Mouse (Mus musculus) spleen, adult 18-20 months (tissue): ENCODE measurements around the gene Tubg2.
"Not testable (repeated sequence)": the region's sequence is repeated elsewhere in the genome, so short reads cannot be mapped to it uniquely, and the experiment has no call there.

Source experiments
- DNase-seq, 2 experiments: peaks; one replicate each; pipeline ENCODE4 v3.0.0; 2022; ENCODE audit warnings: mixed read lengths in 2 of 2

Tubg2 gene

DNA sequence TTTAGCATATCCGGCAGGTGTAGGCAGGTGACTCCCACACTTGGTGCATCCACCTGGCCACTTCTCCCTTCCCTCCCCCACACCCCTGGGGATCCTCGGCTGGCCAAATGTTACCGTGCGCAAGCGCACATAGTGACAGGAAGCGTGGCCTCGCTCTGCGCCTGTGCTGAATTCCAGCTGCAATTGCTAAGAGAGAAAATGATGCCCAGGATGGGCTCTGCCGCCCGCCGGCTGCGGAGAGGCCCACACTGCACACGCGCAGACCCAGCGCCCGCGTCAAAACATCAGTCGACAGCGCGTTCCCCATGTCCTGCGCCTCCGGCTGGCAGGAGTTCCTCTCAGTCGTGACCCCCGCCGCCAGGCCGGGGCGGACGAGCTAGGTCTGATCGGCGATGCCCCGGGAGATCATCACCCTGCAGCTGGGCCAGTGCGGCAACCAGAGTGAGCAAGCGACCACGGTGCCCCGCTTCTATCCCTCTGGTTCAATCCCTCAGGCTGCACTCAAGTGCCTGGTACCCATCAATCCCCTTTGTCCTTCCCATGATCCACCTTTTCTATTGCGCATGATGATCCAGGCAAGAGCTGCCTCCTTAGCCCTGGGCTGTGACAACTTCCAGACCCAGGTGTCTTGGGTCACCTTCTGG lies at the start of gene Tubg2:
TSS of gene Tubg2 (plus strand) at position 180 of the 644 bp plus-strand sequence.
- DNase-seq: peak; percentile 65 to 66

DNA sequence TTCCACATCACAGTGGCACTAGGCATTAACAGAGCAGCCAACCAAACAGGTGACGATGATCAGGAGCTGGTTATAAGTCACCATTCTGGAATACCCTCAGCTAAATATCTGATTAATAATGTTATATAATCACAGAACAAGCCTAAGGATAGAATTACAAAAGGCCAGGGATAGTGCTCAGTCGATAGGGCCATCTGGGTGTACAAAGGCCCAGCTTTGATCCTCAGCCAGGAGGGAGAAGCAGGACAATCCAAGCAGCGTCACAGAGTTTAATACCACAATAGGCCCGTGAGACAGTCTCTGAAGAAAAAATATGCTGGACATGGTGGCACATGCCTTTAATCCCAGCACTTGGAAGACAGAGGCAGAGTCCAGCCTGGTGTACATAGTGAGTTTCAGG lies 46.4 kb upstream of the Tubg2 start:
- DNase-seq: no peak

DNA sequence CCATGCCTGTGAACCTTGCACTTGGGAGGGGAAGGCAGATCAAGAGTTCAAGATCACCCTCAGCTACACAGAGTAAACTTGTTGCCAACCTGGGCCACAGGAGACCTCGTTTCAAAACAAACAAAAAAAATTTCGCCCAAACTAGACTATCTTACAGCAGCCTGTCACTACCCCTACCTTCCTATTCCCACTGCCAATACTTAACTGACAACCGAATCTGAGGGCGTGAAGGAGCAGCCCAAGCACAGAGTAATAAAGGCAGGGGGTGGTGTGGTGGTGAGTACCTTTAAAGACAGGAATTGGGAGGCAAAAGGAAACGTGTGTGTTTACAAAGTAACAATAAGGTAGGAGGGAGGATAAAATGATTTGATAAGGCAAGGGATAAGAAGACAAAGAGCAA lies 45.0 kb upstream of the Tubg2 start:
- no peak for DNase-seq

DNA sequence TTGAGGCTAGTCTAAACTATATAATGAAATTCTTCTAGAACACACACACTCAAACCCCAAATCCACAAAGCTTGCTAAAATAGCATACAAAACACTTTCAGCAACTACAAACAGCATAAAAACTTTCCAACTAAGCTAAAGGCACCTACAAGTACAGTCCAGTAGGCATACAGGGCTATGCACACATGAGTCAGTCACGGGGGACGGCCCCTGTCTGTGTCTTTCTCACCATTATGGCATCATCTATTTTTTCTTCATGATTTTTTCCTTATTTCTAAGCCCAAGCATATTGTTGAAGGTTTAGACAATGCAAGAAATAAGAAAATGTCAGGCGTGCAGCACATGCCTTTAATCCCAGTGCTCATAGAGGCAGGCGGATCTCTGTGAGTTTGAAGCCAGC lies 44.5 kb upstream of the Tubg2 start:
- no peak for DNase-seq

DNA sequence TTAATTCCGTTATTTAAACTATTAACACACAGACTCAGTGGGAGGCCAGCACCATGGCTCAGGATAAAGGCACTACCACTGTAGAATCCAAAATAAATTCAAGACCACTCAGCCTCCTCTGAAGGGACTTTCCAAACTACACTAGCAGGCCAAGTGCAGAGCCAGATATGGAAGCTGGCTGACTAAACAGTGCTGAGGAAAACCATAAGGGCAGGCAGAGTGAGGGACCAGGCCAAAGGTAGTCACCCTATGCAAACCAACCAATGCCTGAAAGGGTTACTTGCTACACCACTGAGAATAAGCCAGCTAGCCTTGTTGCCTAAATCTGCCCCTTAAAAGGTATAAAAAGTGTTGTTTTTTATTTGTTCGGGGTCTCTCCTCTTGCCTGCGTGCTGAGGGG lies 43.5 kb upstream of the Tubg2 start:
- DNase-seq: no peak

DNA sequence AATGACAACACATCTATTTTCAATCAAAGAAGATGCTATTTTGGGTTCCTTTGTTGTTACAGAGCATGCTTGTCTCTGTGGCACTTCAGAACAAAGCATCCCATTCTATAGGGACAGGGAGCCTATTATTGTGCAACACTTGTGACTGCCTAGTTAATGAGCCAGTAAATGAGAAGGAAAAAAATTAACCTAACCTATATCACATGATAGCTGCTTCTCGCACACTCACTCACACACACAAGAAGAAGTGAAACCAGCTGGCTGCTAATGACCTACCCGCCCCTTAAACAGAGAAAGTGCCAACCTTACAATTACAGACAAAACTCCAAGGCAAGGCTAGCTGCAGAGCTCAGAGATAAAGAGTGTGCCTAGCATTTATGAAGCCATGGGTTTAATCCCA lies 40.1 kb upstream of the Tubg2 start:
- DNase-seq: peak in 1 of 2 experiments; percentile 18

DNA sequence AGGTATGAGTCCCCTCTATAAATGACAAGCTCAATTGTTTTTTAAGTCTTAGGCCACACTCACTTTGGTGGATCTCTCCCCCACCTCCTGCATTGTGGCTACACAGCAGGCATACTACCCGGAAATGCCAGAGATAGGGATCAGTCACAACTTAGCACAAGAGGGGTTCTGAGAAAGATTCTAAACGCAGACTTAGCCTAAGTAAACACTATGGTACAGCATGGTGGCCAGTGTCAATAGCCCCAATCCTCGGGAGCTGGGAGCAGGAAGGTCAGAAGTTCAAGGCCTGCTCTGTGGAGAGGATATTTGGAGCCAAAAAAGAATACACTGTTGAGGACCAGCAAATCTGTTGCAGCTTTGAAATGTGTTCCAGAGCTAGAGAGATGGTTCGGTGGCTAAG lies 37.6 kb upstream of the Tubg2 start:
- DNase-seq: no peak

DNA sequence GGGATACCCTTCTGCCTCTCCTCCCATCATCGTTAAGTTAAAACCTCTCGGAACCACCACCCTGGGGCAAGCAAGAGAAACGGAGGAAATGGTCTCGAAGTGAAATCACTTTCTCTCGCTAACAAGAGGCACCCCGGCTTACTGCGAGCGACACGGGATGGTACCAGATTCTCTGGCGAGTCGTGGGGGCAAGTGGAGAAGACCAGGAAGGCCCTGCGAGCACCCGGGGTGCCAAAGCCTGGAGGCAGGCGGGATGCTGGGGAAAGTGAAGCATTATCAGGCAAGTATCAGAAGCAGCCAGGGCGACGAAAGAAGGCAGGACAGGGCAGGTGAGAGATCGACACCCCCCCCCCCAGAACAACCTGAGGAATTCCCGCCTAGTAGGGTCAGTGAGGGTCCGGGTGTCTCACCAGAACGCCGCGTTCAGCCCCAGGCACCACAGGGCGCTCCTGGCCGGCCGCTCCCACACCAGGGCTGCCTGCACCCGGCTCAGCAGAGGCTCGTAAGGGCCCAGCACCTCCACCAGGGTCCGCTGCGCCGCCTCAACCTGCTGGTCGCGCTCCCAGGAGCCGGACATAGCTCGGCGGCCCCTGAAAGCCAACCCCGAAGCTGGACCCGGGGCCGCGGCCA lies 36.5 kb upstream of the Tubg2 start:
- DNase-seq: no peak

DNA sequence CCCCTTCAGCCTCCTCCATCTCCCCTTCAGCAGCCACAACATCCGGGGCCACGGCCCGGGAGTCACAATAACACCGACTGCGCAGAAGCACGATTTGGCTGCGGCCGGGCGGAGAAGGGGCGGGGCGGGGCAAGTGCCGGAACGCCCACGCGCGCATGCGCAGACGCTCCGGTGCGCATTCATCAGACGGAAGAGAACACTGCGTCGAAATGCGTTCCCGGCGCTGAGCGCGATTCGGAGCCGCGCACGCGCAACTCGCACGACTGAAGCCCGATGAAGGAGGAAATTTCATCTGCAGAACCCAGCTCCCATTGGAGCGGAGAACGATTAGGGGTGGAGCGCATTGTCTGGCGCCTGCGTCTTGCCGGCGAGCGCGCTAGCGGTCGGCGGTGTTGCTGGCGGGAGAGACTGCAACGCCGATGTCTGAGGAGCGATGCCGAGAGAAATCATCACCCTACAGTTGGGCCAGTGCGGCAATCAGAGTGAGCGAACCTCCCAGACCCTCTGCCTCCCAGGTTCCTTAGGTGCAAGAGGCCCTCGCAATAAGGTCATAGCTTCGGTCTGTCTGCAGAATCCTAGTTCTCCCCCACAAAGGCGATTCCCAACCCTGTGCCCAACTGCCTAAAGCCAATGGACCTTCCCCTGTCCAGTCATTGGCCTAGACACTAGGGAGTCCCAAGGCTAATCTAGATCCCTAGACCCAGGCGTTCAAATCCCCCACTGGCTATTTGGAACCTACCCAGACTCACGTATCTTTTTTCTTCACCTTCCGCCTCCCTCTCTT lies 35.8 kb upstream of the Tubg2 start, which contains the start of the genes Retreg3 and Tubg1:
TSS of gene Retreg3 (minus strand) at position 133 of the 784 bp plus-strand sequence.
TSS of gene Tubg1 (plus strand) at position 178 of the 784 bp plus-strand sequence.
- peak; percentile 99 for DNase-seq

DNA sequence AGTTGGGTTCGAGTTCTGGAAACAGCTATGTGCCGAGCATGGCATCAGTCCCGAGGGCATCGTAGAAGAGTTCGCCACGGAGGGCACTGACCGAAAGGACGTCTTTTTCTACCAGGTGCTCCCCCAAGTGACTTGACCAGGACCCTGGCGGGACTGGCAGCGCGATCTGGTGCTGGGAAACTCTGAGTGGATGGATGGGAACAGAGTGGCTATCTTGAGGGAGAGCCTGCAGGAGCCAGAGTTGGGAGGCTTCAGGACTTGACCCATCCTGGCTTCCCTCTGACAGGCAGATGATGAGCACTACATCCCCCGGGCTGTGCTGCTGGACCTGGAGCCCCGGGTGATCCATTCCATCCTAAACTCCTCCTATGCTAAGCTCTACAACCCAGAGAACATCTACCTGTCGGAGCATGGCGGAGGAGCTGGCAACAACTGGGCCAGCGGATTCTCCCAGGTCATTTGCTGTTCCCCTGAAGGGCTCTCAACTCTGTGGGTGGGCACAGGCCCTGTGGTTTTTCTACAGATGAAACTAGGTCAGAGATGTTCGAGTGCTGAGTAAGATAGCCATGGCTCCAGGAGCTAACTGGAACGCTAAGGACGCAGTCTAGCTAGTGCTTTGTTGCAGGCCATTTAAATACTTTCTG lies 35.0 kb upstream of the Tubg2 start:
- peak in 1 of 2 experiments; percentile 19 for DNase-seq

DNA sequence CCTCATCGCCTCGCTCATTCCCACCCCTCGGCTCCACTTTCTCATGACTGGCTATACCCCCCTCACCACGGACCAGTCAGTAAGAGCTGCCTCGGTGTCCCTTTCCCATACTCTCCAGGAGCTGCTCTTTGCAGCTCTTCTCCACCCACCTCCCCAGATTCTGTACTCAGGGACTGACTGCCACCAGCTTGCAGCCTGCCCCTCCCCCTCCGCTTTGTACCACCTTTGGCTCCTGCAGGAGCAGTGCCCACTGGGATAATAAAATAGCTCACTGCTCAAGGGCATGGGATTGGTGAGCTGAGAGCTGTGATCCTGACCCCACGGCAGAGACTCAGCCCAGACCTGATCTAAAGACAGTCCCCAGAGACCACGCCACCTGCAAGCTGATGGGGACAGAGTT lies 31.2 kb upstream of the Tubg2 start:
- not testable (repeated sequence) for DNase-seq

DNA sequence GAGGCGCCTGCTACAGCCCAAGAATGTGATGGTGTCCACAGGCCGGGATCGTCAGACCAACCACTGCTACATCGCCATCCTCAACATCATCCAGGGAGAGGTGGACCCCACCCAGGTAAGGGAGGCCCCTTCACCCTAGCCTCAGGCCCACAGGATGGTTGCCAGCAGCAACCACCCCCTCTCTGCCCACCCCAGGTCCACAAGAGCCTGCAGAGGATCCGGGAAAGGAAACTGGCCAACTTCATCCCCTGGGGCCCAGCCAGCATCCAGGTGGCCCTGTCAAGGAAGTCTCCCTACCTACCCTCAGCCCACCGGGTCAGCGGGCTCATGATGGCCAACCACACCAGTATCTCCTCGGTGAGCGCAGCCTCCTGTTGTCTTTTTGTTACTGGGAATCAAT lies 30.7 kb upstream of the Tubg2 start:
- not testable (repeated sequence) for DNase-seq

DNA sequence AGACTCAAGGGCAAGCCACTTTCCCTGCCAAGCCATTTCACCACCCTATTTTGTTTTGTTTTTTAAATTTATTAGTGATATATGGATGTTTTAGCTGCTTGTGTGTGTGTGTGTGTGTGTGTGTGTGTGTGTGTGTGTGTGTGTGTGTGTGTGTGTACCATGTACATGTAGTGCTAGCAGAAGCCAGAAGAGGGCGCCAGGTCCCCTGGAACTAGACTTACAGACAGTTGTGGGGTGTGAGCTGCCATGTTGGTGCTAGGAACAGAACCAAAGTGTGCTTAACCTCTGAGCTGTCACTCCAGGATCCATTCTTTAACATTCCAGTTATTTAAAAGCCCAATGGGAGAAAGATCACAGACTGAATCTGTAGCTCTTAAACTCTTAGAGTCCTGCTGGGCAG lies 28.6 kb upstream of the Tubg2 start:
- no peak for DNase-seq

DNA sequence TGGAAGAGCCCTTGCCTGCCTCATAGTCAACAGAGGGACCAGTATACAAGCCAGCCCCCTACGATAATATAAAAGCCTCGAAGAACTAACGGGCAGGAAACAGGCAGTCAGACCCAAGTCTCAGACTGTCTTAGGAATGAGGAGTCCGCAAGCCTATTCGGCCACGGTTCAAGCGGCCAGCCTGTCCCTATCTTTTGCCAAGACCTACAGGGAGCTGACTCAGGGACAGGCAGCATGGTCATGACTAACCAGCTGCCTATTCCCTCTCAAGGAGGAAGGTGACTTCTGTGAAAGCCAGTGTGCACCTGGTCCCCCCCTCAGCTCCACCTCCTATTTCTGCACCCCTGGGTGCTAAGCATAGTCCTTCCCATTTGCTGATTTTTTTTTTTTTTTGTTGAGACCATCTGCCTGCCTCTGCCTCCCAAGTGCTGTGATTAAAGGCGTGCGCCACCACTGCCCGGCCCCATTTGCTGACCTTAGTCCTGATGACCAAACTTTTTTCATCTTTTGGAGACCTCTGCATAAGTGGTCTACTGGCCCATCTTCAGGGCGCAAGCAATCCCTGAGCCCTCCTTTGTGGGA lies 26.6 kb upstream of the Tubg2 start:
- no peak for DNase-seq

DNA sequence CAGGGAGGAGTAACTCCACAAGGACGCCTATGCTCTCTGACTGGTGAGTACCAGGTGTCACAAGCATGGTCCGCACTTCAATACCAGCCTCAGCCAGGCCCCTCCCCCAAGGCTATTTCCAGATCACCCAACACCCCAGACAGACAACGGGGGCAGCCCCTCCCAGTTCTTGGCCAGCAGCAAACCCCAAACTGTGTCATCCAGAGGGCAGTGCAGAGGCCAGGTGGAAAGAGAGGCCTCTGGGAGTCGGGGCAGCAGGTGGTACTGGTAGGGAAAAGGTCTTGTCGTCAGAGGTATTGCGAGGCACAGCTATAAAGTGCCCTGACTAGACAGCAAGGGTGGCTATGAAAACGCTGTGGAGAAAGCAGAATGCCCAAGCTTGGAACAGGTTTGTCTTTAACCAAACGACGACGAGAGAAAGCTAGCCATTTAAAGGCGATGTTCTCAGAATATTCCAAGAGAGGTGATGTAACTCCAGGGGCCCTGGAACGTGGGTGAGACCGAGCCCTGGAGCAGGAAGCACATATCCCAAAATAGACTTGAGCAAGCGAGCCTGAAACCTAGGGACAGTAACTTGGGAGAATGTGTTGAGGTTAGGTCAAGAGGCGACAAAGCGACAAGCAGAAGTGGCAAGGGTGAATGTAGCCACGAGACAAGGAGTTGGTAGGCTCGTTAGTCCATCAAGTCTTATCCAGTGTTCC lies 25.5 kb upstream of the Tubg2 start:
- DNase-seq: no peak

DNA sequence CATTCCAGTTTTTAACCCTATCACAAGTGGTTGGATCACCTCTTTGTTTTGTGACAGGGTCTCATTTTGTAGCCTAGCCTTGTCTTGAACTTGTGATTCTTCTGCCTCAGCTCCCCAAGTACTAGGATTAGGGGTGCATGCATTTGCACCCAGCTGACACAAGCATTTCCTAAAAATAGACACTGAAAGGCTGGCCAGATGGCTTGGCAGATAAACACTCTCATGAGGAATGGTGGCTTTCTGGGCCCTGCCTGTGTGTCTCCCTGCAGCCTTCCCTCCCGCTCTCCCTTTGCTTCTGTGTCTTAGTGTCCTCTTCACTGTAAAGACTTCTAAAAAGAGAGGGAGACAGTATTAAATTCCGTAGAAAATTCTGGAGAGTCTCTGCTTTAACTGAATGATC lies 24.5 kb upstream of the Tubg2 start:
- DNase-seq: no peak

DNA sequence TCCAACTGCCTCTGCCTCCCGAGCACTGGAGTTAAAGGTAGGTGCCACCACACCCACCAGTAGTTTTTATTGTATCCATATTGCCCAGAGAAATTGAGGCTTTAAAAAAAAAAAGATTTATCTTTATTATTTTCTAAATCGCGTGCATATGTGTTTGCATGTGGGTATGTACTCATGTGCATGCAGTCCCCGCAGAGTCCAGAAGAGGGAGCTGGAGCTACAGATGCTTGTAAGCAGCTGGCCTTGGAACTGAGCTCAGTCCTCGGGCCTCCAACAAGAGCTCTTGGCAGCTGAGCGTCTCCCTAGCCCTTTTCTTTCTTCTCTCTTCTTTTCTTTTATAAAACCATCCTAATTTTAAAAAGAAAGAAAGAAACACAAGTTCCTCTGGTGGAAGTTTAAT lies 24.0 kb upstream of the Tubg2 start:
- DNase-seq: no peak

DNA sequence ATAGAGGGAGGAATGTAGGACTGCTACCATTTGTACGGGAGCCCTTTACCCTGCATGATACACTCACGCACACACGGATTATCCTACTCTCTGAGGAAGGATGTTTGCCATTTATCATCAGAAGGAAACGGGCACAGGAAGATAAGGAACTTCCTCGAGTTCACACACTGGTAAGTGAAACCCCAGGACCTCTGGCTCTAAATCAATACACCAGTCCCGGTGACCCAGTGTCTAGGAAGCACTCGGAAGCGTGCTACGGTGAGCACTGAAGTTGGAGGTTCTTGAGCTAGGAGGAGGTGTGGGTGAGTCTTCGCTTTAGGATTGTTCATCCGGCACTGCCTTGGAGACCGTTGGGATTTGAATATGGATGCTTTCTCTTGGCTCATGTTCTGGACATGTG lies 22.7 kb upstream of the Tubg2 start:
- DNase-seq: no peak

DNA sequence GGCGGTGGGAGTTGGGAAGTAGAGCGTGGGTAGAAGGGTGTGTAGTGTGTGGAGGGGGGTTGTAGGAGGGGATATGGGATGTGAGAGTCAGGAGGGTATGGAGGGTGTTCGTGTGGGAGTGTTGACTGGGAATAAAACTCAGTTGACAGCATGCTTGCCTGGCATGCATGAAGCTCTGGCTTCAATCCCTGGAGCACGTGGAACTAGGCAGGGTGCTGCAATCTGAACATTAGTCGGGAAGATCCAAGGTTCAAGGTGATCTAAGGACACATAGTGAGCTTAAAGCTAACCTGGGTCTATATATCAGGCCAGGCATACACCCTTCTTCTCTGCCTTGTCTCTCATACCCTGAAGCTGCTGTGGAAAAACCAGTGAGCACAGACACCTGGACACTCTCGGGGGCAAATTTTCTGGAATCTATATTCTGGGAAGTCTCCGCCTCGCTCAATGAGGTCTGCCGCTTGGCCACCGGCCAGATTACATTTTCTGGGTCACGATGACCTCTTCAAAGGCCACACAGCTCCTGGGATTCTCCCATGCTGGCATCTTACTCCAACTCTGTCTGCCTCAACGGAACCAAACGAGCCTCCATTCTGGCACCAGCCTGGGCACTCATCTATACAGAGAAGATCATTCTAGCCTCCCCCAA lies 21.4 kb upstream of the Tubg2 start:
- DNase-seq: no peak

DNA sequence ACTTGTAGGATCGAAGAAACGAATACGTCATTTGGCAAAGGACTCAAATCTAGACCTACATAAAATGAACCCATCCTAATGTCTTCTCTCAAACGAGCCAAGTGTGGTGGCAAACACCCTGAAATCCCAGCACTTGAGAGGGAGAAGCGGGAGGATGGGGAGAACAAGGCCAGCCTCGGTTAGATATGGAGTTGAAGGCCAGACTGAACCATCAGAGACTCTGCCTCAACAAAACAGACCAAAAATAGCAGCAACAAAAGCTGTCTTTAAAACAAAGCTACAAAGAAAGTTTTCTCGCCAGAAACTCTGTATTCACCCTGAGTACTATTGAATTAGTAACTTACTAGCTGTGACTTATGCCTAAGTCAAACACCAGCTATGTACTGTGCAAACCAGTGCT lies 18.7 kb upstream of the Tubg2 start:
- no peak for DNase-seq

DNA sequence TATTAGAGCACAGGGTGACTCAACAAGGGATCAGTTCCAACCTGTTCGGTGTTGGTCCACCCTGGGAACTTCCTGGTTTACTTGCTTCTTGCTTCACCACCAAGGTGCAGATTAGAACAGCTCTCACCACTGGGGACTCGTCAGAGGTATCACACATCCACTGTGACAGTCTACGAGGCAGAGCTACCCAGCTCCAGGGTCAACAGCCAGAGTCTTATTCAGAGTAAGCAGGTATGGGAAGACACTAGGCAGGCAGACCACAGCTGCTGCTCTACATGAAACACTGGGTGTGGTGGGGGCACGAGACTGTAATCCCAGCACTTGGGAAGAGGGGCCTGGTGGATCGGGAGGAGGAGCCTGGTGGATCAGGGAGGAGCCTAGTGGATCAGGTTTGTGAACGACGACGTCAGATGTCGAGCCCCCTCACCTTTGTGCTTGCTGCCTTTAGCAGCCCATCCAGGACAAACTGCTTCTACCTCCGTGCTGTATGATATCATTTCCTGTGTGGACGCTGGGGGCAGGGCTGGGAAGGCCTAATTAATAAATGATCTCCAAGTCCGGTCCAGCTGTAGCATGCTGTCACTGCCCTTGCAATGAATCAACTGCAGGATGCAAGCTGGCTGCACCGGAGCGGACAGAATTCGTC lies 17.0 kb upstream of the Tubg2 start:
- no peak for DNase-seq
